Mouse (Mus musculus) embryonic facial prominence, embryonic 12.5 days (tissue): ENCODE measurements at regions not wholly inside any gene's neighbourhood (a gene's known extent, or its start where the extent isn't known, plus 50 kb on each side); places are given as distances from the start of the nearest gene placed in this dataset.
A peak's percentile ranks its signal among the peaks of the same experiment; 100 is the strongest.

Source experiments
- ATAC-seq: fragments of 200-750 bp; cut with Nextera tagmentation; 2 replicates; pipeline ENCODE4 v1.8.0; 2017; ENCODE audit not compliant: insufficient number of reproducible peaks, insufficient read depth, low FRiP score, low TSS enrichment
- H3K27ac ChIP-seq: fragments of 300-500 bp; sonication (generic); 2 replicates; pipeline ENCODE4 v1.5.1; 2016; ENCODE audit warnings: mild to moderate bottlenecking
- H3K27me3 ChIP-seq: fragments of 300-500 bp; sonication (generic); 2 replicates; pipeline ENCODE4 v1.6.1; 2016; ENCODE audit warnings: mild to moderate bottlenecking, moderate library complexity
- H3K36me3 ChIP-seq: fragments of 300-500 bp; sonication (generic); 2 replicates; pipeline ENCODE4 v1.6.1; 2016; ENCODE audit warnings: mild to moderate bottlenecking
- H3K4me1 ChIP-seq: fragments of 300-500 bp; sonication (generic); 2 replicates; pipeline ENCODE4 v1.6.1; 2016
- H3K4me2 ChIP-seq: fragments of 300-500 bp; sonication (generic); replicated peaks from 2 replicates; pipeline ENCODE4 v1.6.1; 2016; ENCODE audit warnings: mild to moderate bottlenecking, moderate library complexity
- H3K4me3 ChIP-seq: fragments of 300-500 bp; sonication (generic); 2 replicates; pipeline ENCODE4 v1.5.1; 2016; ENCODE audit warnings: mild to moderate bottlenecking
- H3K9ac ChIP-seq: fragments of 300-500 bp; sonication (generic); 2 replicates; pipeline ENCODE4 v1.6.1; 2016; ENCODE audit warnings: mild to moderate bottlenecking, moderate library complexity
- H3K9me3 ChIP-seq: fragments of 300-500 bp; sonication (generic); 2 replicates; pipeline ENCODE4 v1.6.1; 2016; ENCODE audit warnings: mild to moderate bottlenecking, moderate library complexity
- WGBS: fragments of 180-500 bp; shearing (Covaris S2); methylation state at CpG from one replicate; pipeline ENCODE4 v1.1.7; 2016; 5-methylcytosine and 5-hydroxymethylcytosine counted together

DNA sequence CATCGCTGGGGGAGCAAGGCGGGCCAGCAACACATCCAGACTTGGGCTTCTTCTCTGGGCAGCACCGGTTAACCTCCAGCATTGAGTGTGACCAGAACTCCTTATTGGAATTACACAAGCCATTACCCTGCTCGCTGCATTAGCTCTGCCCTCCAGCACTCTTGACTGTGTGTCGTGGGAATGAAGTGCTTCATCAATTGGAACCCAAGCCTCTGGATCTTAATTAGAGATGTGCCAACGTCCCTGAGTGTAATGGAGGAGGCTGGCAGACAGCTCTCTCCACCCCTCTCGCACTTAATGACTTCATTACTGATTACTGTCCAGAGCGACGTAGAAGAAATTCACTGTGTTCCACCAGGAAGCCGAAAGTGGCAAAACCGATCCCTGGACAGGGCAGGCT lies 240.6 kb downstream of the Cdh26 start:
- ATAC-seq = no peak
- no peak overlapping the region for H3K4me3 ChIP-seq
- H3K27me3 ChIP-seq = 0 out of 2 replicates have a peak, but pooled peaks cover 3% of the 10 kb centered on the region
- WGBS = 78% methylated on average over 11 of the region's 11 CpGs
- H3K9me3 ChIP-seq = no peaks in the 10 kb centered on the region
- no peaks in the 10 kb centered on the region for H3K36me3 ChIP-seq
- H3K9ac ChIP-seq = no peak overlapping the region
- no peak overlapping the region for H3K4me2 ChIP-seq
- H3K27ac ChIP-seq = no peak overlapping the region
- peaks cover 7% of the 10 kb centered on the region; the same call in 1 of the 2 replicates for H3K4me1 ChIP-seq

DNA sequence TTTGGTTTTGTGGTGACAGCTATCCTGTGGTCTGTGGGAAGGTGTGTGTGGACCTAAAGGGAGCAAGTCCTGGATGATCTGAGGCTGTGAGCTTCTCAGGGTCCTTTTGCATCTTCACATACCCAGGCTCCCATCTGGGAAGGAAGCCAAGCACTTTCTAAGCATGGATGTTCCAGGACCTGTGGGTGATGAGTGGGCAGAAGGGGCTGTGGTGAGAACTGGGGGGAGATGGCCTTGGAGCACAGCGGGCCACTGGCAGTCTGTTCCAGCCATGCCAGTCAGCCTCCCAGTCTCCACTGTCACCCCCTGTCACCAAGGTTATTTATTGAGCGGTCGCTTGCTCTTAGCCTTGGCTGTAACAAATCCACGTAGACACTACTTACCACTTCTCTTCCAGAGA lies 243.3 kb downstream of the Cdh26 start:
- no peak overlapping the region for H3K27ac ChIP-seq
- WGBS = 92% methylated on average over 4 of the region's 4 CpGs

DNA sequence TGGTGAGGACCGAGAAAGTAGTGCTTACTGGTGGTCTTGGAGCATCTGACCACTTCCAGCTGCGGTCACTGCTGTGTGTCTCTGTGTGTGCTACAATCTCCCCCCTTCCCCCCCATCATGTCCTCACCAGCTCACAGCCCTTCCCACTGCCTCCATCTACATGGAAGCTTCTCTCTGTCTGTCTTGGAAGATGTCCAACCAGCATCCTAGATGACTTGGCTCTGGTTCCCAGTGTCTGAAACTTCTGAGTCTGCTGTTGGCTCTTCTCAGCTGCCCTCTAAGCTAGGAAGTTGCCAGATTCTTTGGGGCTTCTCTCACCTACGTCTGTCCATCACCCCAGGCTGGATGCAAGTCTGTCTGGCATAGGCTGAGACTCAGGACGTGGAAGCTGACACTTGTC lies 244.3 kb downstream of the Cdh26 start:
- H3K27ac ChIP-seq = no peak overlapping the region
- H3K4me2 ChIP-seq = no peak overlapping the region
- no peak overlapping the region for H3K4me3 ChIP-seq
- H3K4me1 ChIP-seq = peaks cover 7% of the 10 kb centered on the region; the same call in 1 of the 2 replicates
- ATAC-seq = no peak
- H3K9ac ChIP-seq = no peak overlapping the region
- 74% methylated on average over 4 of the region's 4 CpGs for WGBS
- H3K36me3 ChIP-seq = no peaks in the 10 kb centered on the region
- H3K27me3 ChIP-seq = no peaks in the 10 kb centered on the region
- no peaks in the 10 kb centered on the region for H3K9me3 ChIP-seq

More for the DNA sequence above, 243.3 kb downstream of the Cdh26 start:
- no peak overlapping the region for H3K9ac ChIP-seq
- no peak for ATAC-seq
- H3K36me3 ChIP-seq = no peaks in the 10 kb centered on the region
- peaks cover 7% of the 10 kb centered on the region; the same call in 1 of the 2 replicates for H3K4me1 ChIP-seq
- H3K27me3 ChIP-seq = no peaks in the 10 kb centered on the region
- no peaks in the 10 kb centered on the region for H3K9me3 ChIP-seq
- H3K4me3 ChIP-seq = no peak overlapping the region
- no peak overlapping the region for H3K4me2 ChIP-seq

DNA sequence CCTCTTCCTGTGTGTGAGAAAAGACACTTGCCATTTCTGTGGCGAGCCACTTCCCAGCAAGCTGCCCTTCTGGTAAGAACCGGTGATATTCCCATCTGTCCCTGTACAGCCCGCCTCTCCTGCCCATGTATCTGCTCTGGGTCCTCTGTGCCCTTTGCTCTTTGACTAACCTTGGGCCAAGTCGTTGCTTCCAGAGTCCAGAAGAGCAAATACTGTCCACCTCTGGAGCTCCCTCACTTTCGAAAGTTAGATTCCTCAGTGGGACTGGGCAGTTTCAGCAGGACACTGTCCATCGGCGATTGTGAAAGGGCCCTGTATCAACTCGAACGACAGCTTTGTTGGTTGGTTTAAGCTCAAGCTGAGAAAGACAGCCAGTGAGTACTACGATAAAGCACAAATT lies 246.6 kb downstream of the Cdh26 start:
- H3K27me3 ChIP-seq = no peaks in the 10 kb centered on the region
- no peak overlapping the region for H3K27ac ChIP-seq
- 85% methylated on average over 10 of the region's 10 CpGs for WGBS
- H3K36me3 ChIP-seq = no peaks in the 10 kb centered on the region
- H3K4me2 ChIP-seq = no peak overlapping the region
- H3K4me1 ChIP-seq = no peaks in the 10 kb centered on the region
- ATAC-seq = no peak
- H3K9ac ChIP-seq = no peak overlapping the region
- H3K4me3 ChIP-seq = no peak overlapping the region
- H3K9me3 ChIP-seq = no peaks in the 10 kb centered on the region

DNA sequence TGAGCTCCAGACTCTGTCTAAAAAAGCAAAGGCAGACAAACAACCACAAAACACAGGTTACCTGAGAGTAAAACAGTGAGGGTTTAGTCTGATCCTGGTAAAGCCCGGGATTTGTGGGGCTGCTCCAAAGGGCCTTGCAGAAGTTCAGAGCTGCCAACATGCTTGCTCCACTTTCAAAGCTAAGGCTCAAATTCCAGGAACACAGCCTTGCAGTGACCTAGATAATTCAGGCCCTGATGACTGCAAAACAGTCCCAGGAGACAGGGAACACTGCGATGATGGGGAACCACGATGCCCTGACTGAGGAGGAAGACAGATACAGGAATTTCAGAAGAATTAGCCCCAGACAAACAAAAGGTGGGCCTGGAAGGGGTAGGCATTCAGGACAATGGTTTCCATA lies 250.0 kb downstream of the Cdh26 start:
- H3K36me3 ChIP-seq = no peaks in the 10 kb centered on the region
- H3K27me3 ChIP-seq = no peaks in the 10 kb centered on the region
- 51% methylated on average over 3 of the region's 3 CpGs for WGBS
- H3K4me1 ChIP-seq = peaks cover 12% of the 10 kb centered on the region
- no peak overlapping the region for H3K4me3 ChIP-seq
- no peaks in the 10 kb centered on the region for H3K9me3 ChIP-seq
- H3K9ac ChIP-seq = no peak overlapping the region
- H3K4me2 ChIP-seq = no peak overlapping the region
- ATAC-seq = no peak
- no peak overlapping the region for H3K27ac ChIP-seq

DNA sequence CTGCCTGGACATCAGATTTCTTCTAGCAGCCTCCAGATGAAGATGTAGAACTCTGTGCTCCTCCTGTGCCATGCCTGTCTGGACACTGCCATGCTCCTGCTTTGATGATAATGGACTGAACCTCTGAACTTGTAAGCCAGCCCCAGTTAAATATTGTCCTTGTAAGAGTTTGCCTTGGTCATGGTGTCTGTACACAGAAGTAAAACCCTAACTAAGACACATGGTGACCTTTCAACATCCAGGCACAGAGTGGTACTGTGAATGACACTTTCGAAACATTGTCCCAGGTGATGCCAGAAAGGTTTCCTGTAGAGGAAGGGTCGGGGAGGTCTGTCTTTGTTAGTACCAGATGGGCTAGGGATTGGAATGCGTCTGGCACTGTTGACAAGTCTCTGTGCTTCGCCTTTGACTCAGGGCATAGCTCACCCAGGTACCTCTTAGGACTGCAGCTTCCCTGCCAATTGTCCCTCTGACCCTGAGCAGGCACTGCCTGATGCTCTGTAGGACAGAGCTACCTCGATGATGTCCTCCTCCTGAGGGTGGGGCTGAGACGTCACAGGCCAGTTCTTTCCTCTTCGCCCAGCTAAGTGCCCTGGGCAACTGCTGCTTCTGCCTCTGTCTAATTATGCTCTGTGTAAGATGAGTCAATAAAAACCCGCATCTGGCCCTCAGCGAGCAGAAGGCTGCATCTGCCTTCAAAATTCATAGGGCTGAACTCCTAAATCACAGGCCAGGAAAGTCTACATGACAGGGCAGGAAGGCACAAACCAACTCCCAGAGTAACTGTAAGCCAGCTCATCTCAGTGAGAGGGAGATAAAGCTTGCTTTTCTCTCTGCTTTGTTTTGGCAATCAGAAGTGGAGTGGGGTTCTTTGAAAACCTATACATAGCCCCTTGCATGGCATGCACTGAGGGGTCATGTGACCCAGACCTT lies 254.0 kb downstream of the Cdh26 start:
- Histone ChIP-seq H3K4me3 (no peak overlapping the region), H3K27ac (no peak overlapping the region), H3K27me3 (no peaks in the 10 kb centered on the region), H3K4me2 (no peak overlapping the region), H3K36me3 (no peaks in the 10 kb centered on the region), H3K9me3 (no peaks in the 10 kb centered on the region), H3K9ac (no peak overlapping the region), H3K4me1 (peaks cover 24% of the 10 kb centered on the region)
- WGBS = 48% methylated on average over 9 of the region's 9 CpGs
- 0 out of 2 replicates have a peak, but pooled peaks have one; percentile 13 for ATAC-seq

DNA sequence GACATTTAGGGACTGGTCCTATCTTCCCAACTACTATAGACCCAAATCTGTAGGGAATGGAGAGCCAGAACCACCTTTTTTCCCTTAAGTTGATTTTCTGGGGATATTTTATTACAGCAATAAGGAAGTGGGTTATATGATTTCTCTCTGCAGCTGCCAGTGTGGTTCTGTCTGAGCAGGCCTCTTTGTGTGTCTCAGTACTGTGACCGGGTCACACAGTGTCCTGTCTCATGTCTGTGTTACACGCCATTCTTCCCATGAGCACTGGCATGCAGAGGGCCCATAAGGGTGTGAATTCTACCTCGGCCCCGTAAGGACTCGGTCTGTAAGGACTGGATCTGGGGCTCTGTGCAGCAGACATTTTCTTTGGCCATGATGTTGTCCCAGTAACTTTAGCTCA lies 254.9 kb downstream of the Cdh26 start:
- WGBS = 80% methylated on average over 5 of the region's 5 CpGs
- H3K4me3 ChIP-seq = no peak overlapping the region
- H3K9me3 ChIP-seq = no peaks in the 10 kb centered on the region
- no peaks in the 10 kb centered on the region for H3K27me3 ChIP-seq
- no peaks in the 10 kb centered on the region for H3K36me3 ChIP-seq
- no peak overlapping the region for H3K9ac ChIP-seq
- no peak overlapping the region for H3K27ac ChIP-seq
- H3K4me1 ChIP-seq = peaks cover 25% of the 10 kb centered on the region
- H3K4me2 ChIP-seq = no peak overlapping the region
- no peak for ATAC-seq

DNA sequence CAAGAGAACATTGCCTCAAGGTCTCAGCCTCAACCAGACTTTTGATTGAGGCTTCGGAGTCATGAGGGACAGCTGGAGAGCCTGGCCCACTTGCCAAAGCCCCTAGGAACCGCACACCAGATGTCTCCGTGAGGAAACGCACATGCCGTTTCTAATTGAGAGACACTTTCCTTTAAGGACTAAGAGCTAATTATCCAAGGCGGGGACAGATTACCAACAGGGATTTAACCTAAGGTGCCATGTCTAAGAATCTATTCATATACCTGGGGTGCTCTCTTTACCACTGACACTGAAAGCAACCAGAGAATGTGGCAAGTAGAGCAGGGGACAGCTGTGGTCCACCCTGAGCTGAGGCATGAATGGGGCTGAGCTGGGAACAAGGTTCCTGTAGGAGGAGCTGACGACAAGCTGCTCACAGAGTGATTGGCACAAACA lies 255.9 kb downstream of the Cdh26 start:
- ATAC-seq = no peak
- Histone ChIP-seq H3K9me3 (no peaks in the 10 kb centered on the region), H3K9ac (no peak overlapping the region), H3K4me2 (no peak overlapping the region), H3K36me3 (no peaks in the 10 kb centered on the region), H3K27ac (no peak overlapping the region), H3K27me3 (no peaks in the 10 kb centered on the region), H3K4me3 (no peak overlapping the region), H3K4me1 (peaks cover 31% of the 10 kb centered on the region)
- 44% methylated on average over 7 of the region's 7 CpGs for WGBS

DNA sequence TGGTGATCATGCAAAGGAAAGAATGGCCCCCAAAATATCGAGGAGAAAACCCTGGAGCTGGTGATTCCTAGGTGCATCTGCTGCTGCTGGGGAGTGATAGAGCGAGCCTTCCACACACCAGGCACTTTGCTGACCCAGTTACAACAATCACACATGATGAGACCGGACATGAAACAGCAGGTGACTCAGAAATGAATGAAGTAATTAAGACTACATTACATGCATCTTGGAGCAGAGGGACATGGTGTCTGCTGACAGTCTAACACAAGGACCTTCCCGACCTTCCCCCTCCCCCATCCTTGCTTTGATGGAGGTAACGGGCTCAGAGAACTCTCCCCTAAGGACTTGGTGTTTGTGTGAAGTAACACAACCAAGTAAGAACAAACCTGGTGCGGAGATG lies 258.3 kb downstream of the Cdh26 start:
- no peak for ATAC-seq

DNA sequence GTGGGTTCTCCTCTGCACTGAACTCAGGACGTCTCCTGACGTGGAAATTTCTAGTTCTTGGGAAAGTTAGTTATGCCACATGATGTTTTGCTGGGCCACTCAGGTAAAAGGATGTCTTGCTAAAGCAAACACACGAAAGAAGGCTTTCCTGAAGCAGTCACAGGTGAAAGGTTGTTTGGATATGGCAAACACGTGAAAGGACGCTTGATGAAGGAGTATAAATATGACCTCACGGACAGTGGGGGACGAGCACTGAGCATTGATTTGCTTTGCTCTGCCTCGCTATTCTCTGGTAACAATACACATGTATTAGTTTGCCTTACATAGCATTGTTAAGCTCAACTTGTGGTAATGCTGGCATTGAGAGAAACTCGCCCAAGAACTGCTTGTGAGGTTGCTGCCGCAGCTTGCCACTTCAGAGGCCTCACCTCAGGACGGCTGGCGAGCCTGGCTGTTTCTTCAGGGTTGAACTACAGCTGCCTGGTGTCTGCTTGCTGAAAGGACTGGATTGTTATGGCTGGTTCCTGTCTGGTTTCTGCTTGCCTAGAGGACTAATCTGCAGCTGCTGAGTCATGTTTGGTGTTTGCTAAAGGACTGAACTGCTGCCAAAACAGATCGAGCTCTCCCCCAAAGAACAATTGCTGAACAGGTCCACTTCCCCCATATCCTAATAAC lies 261.0 kb downstream of the Cdh26 start:
- no peak overlapping the region for H3K4me3 ChIP-seq
- no peaks in the 10 kb centered on the region for H3K9me3 ChIP-seq
- no peaks in the 10 kb centered on the region for H3K27me3 ChIP-seq
- WGBS = 59% methylated on average over 13 of the region's 13 CpGs
- peaks cover 16% of the 10 kb centered on the region for H3K4me1 ChIP-seq
- no peak overlapping the region for H3K4me2 ChIP-seq
- H3K27ac ChIP-seq = peak overlapping the region; percentile 36; the same call in 1 of the 2 replicates
- peak; percentile 32; the same call in 1 of the 2 replicates for ATAC-seq
- H3K9ac ChIP-seq = no peak overlapping the region
- no peaks in the 10 kb centered on the region for H3K36me3 ChIP-seq

More for the DNA sequence above, 258.3 kb downstream of the Cdh26 start:
- H3K4me1 ChIP-seq = peaks cover 38% of the 10 kb centered on the region
- H3K4me3 ChIP-seq = no peak overlapping the region
- H3K36me3 ChIP-seq = no peaks in the 10 kb centered on the region
- no peaks in the 10 kb centered on the region for H3K27me3 ChIP-seq
- WGBS = 74% methylated on average over 6 of the region's 6 CpGs
- no peak overlapping the region for H3K4me2 ChIP-seq
- no peak overlapping the region for H3K27ac ChIP-seq
- no peaks in the 10 kb centered on the region for H3K9me3 ChIP-seq
- H3K9ac ChIP-seq = no peak overlapping the region

DNA sequence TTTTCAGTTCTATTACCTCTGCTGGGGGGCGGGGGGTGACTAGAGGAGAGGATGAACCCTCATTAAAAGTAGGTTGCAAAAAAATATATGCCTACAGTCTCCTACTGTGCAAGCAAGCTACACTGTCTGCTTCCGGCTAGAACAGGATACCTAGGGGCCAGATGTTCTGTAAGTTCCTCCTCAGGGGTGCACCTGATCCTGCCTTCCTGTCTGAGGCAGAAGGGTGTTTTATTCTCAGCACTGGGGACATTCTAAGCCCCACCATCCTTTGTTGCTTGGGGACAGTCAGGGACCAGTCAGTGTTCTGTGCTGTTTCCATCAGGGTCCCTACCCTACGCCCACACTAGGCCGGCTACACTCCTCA lies 261.5 kb downstream of the Cdh26 start:
- H3K27ac ChIP-seq = 0 out of 2 replicates have a peak overlapping the region, but pooled peaks have one; percentile 36

DNA sequence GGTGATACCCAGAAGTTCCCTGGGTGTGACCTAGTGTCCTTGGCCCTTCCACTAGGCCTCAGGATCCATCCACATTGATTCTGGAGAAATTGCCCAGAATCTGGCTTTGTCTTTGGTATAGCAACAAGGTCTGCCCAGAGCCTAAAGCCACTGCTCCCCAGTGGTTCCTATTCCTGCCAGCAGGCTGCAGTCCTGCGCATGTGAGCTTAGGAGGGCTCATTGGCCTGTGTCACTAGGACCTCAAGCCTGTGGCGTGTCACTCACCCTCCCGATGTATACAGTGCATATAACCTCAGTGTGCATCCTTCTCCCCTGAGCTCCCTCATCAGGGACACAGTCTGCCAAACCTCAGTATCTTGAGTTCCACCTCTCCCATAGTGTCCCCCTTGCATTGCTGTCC lies 261.9 kb downstream of the Cdh26 start:
- no peaks in the 10 kb centered on the region for H3K9me3 ChIP-seq
- H3K4me2 ChIP-seq = no peak overlapping the region
- no peak overlapping the region for H3K4me3 ChIP-seq
- no peaks in the 10 kb centered on the region for H3K27me3 ChIP-seq
- peaks cover 15% of the 10 kb centered on the region for H3K4me1 ChIP-seq
- H3K27ac ChIP-seq = 0 out of 2 replicates have a peak overlapping the region, but pooled peaks have one; percentile 36
- no peaks in the 10 kb centered on the region for H3K36me3 ChIP-seq
- WGBS = 81% methylated on average over 3 of the region's 3 CpGs
- peak; percentile 67; the same call in 1 of the 2 replicates for ATAC-seq
- no peak overlapping the region for H3K9ac ChIP-seq

More for the DNA sequence above, 261.5 kb downstream of the Cdh26 start:
- Histone ChIP-seq H3K27me3 (no peaks in the 10 kb centered on the region), H3K9ac (no peak overlapping the region), H3K9me3 (no peaks in the 10 kb centered on the region), H3K36me3 (no peaks in the 10 kb centered on the region), H3K4me1 (peaks cover 15% of the 10 kb centered on the region), H3K4me3 (no peak overlapping the region), H3K4me2 (no peak overlapping the region)
- WGBS = 78% methylated on average over 4 of the region's 4 CpGs
- ATAC-seq = peak; percentile 29; the same call in 1 of the 2 replicates
